Mouse (Mus musculus): ENCODE data around the gene Arhgap15.

DNA sequence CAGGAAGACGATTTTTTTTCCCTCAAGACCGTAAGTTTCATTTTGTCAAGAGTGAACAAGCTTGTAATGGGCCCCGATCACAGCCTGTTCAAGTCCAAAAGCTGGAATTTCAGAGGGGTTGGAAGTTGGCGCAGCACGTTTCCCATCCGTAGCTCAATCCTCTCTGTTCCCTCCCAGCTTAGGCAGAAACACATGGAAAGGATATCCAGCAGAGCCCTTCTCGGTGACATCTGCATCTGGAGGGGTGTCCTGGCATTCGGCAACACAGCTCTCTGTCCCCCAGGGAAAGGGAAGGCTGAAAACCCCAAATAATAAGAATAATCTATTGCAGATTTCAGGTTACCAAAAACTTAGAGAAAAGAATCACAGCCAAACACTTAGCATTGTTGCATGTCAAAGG, 354.7 kb downstream of the Arhgap15 start:
- TF ChIP-seq CTCF (IDR thresholded peaks at IDR 0.05; ENCODE audit: low read depth, low read length): no peak
- no peak for TF ChIP-seq POLR2A (IDR thresholded peaks at IDR 0.05; ENCODE audit: borderline replicate concordance, low read depth, low read length)

Measured in bone marrow macrophage, adult 2 months (primary cell).